Mouse (Mus musculus): ENCODE data around the gene Gsto1. TPM values are rescaled to one million over a fixed set of nuclear protein-coding genes. Genes with fewer than 3 reads are reported as not detected.

The Gsto1 gene
- polyA plus RNA-seq, 1 experiment, result 40.5 TPM

GRCm38 (mm10) chr19:47900012-47900411 is 45.2 kb downstream of the Gsto1 start:
- TF ChIP-seq CTCF (IDR thresholded peaks at IDR 0.05; ENCODE audit: borderline replicate concordance, insufficient read depth, low read depth, low read length) (no peak), POLR2A (IDR thresholded peaks at IDR 0.05; ENCODE audit: borderline replicate concordance, insufficient read depth, low read length) (no peak)
- DNase-seq, result no peak
- WGBS, result 68% methylated on average over 6 of the region's 6 CpGs
- Histone ChIP-seq H3K4me3 (replicated peaks; ENCODE audit: insufficient read depth, low read depth, low read length) (no peak overlapping the region), H3K27me3 (ENCODE audit: control insufficient read depth, insufficient read depth, low read length) (no peaks in the 10 kb centered on the region), H3K4me1 (ENCODE audit: control insufficient read depth, insufficient read depth, low read length) (no peaks in the 10 kb centered on the region; the same call in 1 of the 2 replicates), H3K27ac (ENCODE audit: insufficient read depth, low read length) (no peak overlapping the region)

GRCm38 (mm10) chr19:47900558-47900957 is 45.8 kb downstream of the Gsto1 start:
- Histone ChIP-seq H3K4me1 (ENCODE audit: control insufficient read depth, insufficient read depth, low read length) (no peaks in the 10 kb centered on the region; the same call in 1 of the 2 replicates), H3K4me3 (replicated peaks; ENCODE audit: insufficient read depth, low read depth, low read length) (no peak overlapping the region), H3K27me3 (ENCODE audit: control insufficient read depth, insufficient read depth, low read length) (no peaks in the 10 kb centered on the region), H3K27ac (ENCODE audit: insufficient read depth, low read length) (no peak overlapping the region)
- TF ChIP-seq POLR2A (IDR thresholded peaks at IDR 0.05; ENCODE audit: borderline replicate concordance, insufficient read depth, low read length) (no peak), CTCF (IDR thresholded peaks at IDR 0.05; ENCODE audit: borderline replicate concordance, insufficient read depth, low read depth, low read length) (no peak)
- 86% methylated on average over 10 of the region's 10 CpGs for WGBS
- no peak for DNase-seq

DNA sequence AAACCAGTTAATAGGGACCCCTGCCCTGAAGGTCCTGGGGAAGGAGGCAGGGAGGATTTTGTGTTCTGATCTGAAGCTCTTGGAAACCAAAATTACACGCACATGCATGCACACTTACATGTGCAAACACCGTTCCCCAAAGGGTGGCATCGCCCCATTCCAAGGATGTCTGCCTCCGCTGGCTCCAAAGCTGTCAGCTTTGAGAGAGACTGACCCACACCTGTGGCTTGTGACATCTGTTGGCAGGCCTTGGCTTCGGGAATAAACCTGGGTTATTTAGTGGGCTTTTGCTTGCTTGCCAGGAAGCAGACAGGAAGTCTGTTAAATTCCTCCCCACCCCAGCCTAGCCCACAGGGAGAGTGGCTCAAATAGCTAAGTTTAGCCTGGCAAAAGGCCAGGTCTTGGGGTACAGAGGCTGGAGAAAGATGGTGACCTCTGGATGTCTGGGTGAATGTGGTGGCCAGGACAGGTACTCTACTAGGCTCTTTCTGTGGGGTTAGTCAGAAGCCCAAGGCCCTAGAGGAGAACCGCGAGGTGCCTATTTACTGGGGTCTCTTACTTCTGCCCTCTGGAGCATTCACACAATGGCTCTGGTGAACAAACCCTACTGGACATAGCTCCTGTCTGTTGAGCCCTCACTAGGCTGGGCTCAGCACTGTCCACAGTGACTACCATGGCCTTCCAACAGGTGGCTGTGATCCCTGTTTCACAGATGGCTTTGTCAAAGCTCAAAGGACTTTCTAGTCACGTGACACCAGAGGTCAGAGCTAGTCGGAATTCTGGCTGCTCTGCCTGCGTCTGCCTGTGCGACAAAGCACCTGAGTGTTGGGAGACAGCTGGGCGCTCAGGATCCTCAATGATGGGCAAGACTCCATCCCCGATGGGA is 47.8 kb downstream of the Gsto1 start:
- H3K4me1 ChIP-seq (ENCODE audit: control insufficient read depth, insufficient read depth, low read length), result no peaks in the 10 kb centered on the region; the same call in 1 of the 2 replicates
- no peak for DNase-seq
- H3K4me3 ChIP-seq (replicated peaks; ENCODE audit: insufficient read depth, low read depth, low read length), result no peak overlapping the region
- H3K27ac ChIP-seq (ENCODE audit: insufficient read depth, low read length), result no peak overlapping the region
- WGBS, result 45% methylated on average over 13 of the region's 13 CpGs
- H3K27me3 ChIP-seq (ENCODE audit: control insufficient read depth, insufficient read depth, low read length), result no peaks in the 10 kb centered on the region
- no peak for TF ChIP-seq CTCF (IDR thresholded peaks at IDR 0.05; ENCODE audit: borderline replicate concordance, insufficient read depth, low read depth, low read length)
- TF ChIP-seq POLR2A (IDR thresholded peaks at IDR 0.05; ENCODE audit: borderline replicate concordance, insufficient read depth, low read length), result no peak

DNA sequence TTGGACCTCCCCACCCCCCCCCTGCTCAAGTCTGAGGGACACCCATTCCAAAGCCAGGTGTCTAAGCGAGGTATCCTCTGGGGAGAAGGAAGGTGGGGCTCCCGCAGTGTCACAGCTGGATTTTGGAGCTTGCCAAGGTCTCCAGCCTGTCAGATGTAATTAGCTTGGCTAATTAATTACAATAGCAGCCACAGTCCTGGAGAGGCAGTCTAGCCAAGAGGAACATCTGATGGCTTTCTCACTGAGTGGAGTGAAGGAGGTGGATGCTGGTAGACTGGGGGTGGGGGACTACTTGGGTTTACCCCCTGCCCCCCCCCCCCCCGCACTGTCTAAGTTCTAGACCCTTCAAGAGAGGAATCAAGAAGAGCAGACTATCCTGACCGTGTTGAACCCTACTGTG is 48.9 kb downstream of the Gsto1 start:
- DNase-seq, result no peak
- Histone ChIP-seq H3K27ac (ENCODE audit: insufficient read depth, low read length) (no peak overlapping the region), H3K27me3 (ENCODE audit: control insufficient read depth, insufficient read depth, low read length) (no peaks in the 10 kb centered on the region), H3K4me1 (ENCODE audit: control insufficient read depth, insufficient read depth, low read length) (no peaks in the 10 kb centered on the region; the same call in 1 of the 2 replicates), H3K4me3 (replicated peaks; ENCODE audit: insufficient read depth, low read depth, low read length) (no peak overlapping the region)
- TF ChIP-seq POLR2A (IDR thresholded peaks at IDR 0.05; ENCODE audit: borderline replicate concordance, insufficient read depth, low read length), result no peak
- TF ChIP-seq CTCF (IDR thresholded peaks at IDR 0.05; ENCODE audit: borderline replicate concordance, insufficient read depth, low read depth, low read length), result no peak
- WGBS, result 29% methylated on average over 4 of the region's 4 CpGs

DNA sequence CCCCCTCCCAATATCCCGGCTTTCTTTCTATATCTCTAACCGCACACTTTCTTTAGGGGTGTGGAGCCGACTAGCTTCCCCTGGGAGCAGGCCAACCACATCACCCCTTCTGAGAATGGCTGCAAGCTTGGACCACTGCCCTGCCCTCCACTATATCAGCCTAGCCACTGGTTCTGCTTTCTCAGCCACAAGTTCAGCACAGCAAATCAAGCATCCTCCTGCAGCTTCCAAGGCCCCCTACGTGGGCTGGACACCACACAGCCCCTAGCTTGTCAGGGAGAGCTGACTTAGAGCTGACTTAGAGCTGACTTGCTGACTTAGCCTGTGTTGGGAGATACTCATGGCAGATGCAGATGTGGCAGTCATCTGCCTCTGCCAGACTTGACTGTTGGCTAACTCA is 50.3 kb downstream of the Gsto1 start:
- H3K27ac ChIP-seq (ENCODE audit: insufficient read depth, low read length), result no peak overlapping the region
- TF ChIP-seq POLR2A (IDR thresholded peaks at IDR 0.05; ENCODE audit: borderline replicate concordance, insufficient read depth, low read length), result no peak
- TF ChIP-seq CTCF (IDR thresholded peaks at IDR 0.05; ENCODE audit: borderline replicate concordance, insufficient read depth, low read depth, low read length), result no peak
- H3K4me3 ChIP-seq (replicated peaks; ENCODE audit: insufficient read depth, low read depth, low read length), result no peak overlapping the region
- DNase-seq, result no peak
- no peaks in the 10 kb centered on the region for H3K27me3 ChIP-seq (ENCODE audit: control insufficient read depth, insufficient read depth, low read length)
- no peaks in the 10 kb centered on the region; the same call in 1 of the 2 replicates for H3K4me1 ChIP-seq (ENCODE audit: control insufficient read depth, insufficient read depth, low read length)
- 38% methylated on average over 4 of the region's 4 CpGs for WGBS

- TF ChIP-seq POLR2A (IDR thresholded peaks at IDR 0.05; ENCODE audit: borderline replicate concordance, insufficient read depth, low read length), result no peak
- TF ChIP-seq CTCF (IDR thresholded peaks at IDR 0.05; ENCODE audit: borderline replicate concordance, insufficient read depth, low read depth, low read length), result no peak
- 79% methylated on average over 5 of the region's 5 CpGs for WGBS
Measured at GRCm38 (mm10) chr19:47905603-47906002, 50.8 kb downstream of the Gsto1 start.

DNA sequence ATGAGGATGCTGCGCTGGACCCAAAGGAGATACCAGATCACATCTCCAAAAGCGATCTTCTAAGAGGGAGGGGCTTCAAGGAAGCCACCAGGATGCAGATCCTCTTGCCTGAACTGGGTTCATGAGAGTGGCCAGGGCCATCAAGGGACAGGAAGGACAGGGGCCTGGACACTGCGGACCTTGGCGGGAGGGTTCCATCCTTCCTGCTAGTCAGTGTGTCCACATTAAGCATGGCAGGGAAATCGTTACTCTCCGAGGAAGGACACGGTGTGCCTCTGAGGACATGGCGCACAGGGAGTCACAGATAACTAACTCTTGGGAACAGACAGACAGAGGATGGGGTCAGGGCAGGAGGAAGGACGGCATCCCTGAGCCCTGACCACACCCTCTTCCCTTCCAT is 52.8 kb downstream of the Gsto1 start:
- TF ChIP-seq CTCF (IDR thresholded peaks at IDR 0.05; ENCODE audit: borderline replicate concordance, insufficient read depth, low read depth, low read length) (no peak), POLR2A (IDR thresholded peaks at IDR 0.05; ENCODE audit: borderline replicate concordance, insufficient read depth, low read length) (no peak)
- 91% methylated on average over 9 of the region's 9 CpGs for WGBS
- no peaks in the 10 kb centered on the region; the same call in 1 of the 2 replicates for H3K4me1 ChIP-seq (ENCODE audit: control insufficient read depth, insufficient read depth, low read length)
- H3K27me3 ChIP-seq (ENCODE audit: control insufficient read depth, insufficient read depth, low read length), result no peaks in the 10 kb centered on the region
- no peak overlapping the region for H3K4me3 ChIP-seq (replicated peaks; ENCODE audit: insufficient read depth, low read depth, low read length)
- no peak overlapping the region for H3K27ac ChIP-seq (ENCODE audit: insufficient read depth, low read length)
- DNase-seq, result no peak

More at GRCm38 (mm10) chr19:47905603-47906002, 50.8 kb downstream of the Gsto1 start:
- DNase-seq, result no peak
- no peak overlapping the region for H3K4me3 ChIP-seq (replicated peaks; ENCODE audit: insufficient read depth, low read depth, low read length)
- no peaks in the 10 kb centered on the region for H3K27me3 ChIP-seq (ENCODE audit: control insufficient read depth, insufficient read depth, low read length)
- no peak overlapping the region for H3K27ac ChIP-seq (ENCODE audit: insufficient read depth, low read length)
- H3K4me1 ChIP-seq (ENCODE audit: control insufficient read depth, insufficient read depth, low read length), result no peaks in the 10 kb centered on the region; the same call in 1 of the 2 replicates

- H3K27ac ChIP-seq (ENCODE audit: insufficient read depth, low read length), result no peak overlapping the region
- no peaks in the 10 kb centered on the region; the same call in 1 of the 2 replicates for H3K4me1 ChIP-seq (ENCODE audit: control insufficient read depth, insufficient read depth, low read length)
- H3K4me3 ChIP-seq (replicated peaks; ENCODE audit: insufficient read depth, low read depth, low read length), result no peak overlapping the region
- no peak for DNase-seq
- TF ChIP-seq POLR2A (IDR thresholded peaks at IDR 0.05; ENCODE audit: borderline replicate concordance, insufficient read depth, low read length) (no peak), CTCF (IDR thresholded peaks at IDR 0.05; ENCODE audit: borderline replicate concordance, insufficient read depth, low read depth, low read length) (no peak)
- no peaks in the 10 kb centered on the region for H3K27me3 ChIP-seq (ENCODE audit: control insufficient read depth, insufficient read depth, low read length)
- WGBS, result 38% methylated on average over 6 of the region's 6 CpGs
Measured at GRCm38 (mm10) chr19:47908961-47909371, 54.2 kb downstream of the Gsto1 start.

All from cerebellum, adult 2 months (tissue).